Mouse (Mus musculus): ENCODE data around the gene Med26. TPM values are rescaled to one million over a fixed set of nuclear protein-coding genes. Genes with fewer than 3 reads are reported as not detected.

Med26 gene
- polyA plus RNA-seq, 1 experiment from 2014 or later, result 18.1 TPM

Small RNAs within 50 kb of the gene (microRNA-seq; reads per million reads assigned to microRNA genes)
- not detected for gene Gm28019 (ENCODE audit: insufficient number of aligned reads)
- 7.6 reads per million for gene Mir7068 (ENCODE audit: insufficient number of aligned reads)

Other genes with a start within 250 kb of the Med26 start
- gene Gm10282, start 243.0 kb downstream of the Med26 start, polyA plus RNA-seq (2014; fragmentation: Nextera tagmentation; extraction: Ambion mirVana), result 45.4 and 48.2 TPM in 2 replicates
- 4.7 and 5.4 TPM in 2 replicates for gene Klf2, start 229.2 kb downstream of the Med26 start, polyA plus RNA-seq (2014; fragmentation: Nextera tagmentation; extraction: Ambion mirVana)
- 78.4 and 80.8 TPM in 2 replicates for gene Eps15l1, start 126.8 kb downstream of the Med26 start, polyA plus RNA-seq (2014; fragmentation: Nextera tagmentation; extraction: Ambion mirVana)
- 1.2 and 1.7 TPM in 2 replicates for gene Calr3, start 104.4 kb downstream of the Med26 start, polyA plus RNA-seq (2014; fragmentation: Nextera tagmentation; extraction: Ambion mirVana)
- 14.9 and 15.4 TPM in 2 replicates for gene 1700030K09Rik, start 104.4 kb downstream of the Med26 start, polyA plus RNA-seq (2014; fragmentation: Nextera tagmentation; extraction: Ambion mirVana)
- 101 and 107 TPM in 2 replicates for gene Cherp, start 73.0 kb downstream of the Med26 start, polyA plus RNA-seq (2014; fragmentation: Nextera tagmentation; extraction: Ambion mirVana)
- gene Slc35e1, start 55.7 kb downstream of the Med26 start, polyA plus RNA-seq (2014; fragmentation: Nextera tagmentation; extraction: Ambion mirVana), result 20.9 and 21.1 TPM in 2 replicates
- 108 and 117 TPM in 2 replicates for gene Smim7, start 22.8 kb upstream of the Med26 start, polyA plus RNA-seq (2014; fragmentation: Nextera tagmentation; extraction: Ambion mirVana)
- gene Tmem38a, start 23.8 kb upstream of the Med26 start, polyA plus RNA-seq (2014; fragmentation: Nextera tagmentation; extraction: Ambion mirVana), result 8.9 and 9.7 TPM in 2 replicates
- 0.15 and 0.19 TPM in 2 replicates for gene Nwd1, start 98.4 kb upstream of the Med26 start, polyA plus RNA-seq (2014; fragmentation: Nextera tagmentation; extraction: Ambion mirVana)
- 145 and 158 TPM in 2 replicates for gene Sin3b, start 175.0 kb upstream of the Med26 start, polyA plus RNA-seq (2014; fragmentation: Nextera tagmentation; extraction: Ambion mirVana)
- gene F2rl3, start 213.6 kb upstream of the Med26 start, polyA plus RNA-seq (2014; fragmentation: Nextera tagmentation; extraction: Ambion mirVana), result 1.1 and 1.2 TPM in 2 replicates

Data from forebrain, embryonic 11.5 days (tissue).